Mouse (Mus musculus) hindbrain, embryonic 14.5 days (tissue): ENCODE results near the gene Sgf29. TPM values are rescaled to one million over a fixed set of nuclear protein-coding genes. Genes with fewer than 3 reads are reported as not detected.

Experiments
- ATAC-seq: fragments of 200-750 bp; cut with Nextera tagmentation; 2 replicates; pipeline ENCODE4 v1.8.0; 2017; ENCODE audit warnings: moderate number of reproducible peaks, mild to moderate bottlenecking, moderate TSS enrichment, moderate library complexity; ENCODE audit not compliant: low FRiP score
- DNase-seq: peaks from one replicate; pipeline ENCODE4 v3.0.0-alpha.2; 2015; ENCODE audit warnings: low spot score
- H3K27ac ChIP-seq: fragments of 300-500 bp; sonication (generic); 2 replicates; pipeline ENCODE4 v1.5.1; 2014; ENCODE audit warnings: mild to moderate bottlenecking, moderate library complexity
- H3K27me3 ChIP-seq: fragments of 300-500 bp; sonication (generic); 2 replicates; pipeline ENCODE4 v1.6.1; 2014; ENCODE audit warnings: mild to moderate bottlenecking, low read length, mixed read lengths; ENCODE audit not compliant: control insufficient read depth, insufficient read depth
- H3K36me3 ChIP-seq: fragments of 300-500 bp; sonication (generic); replicated peaks from 2 replicates; pipeline ENCODE4 v1.6.1; 2014; ENCODE audit not compliant: control insufficient read depth, insufficient read depth
- H3K4me1 ChIP-seq: fragments of 300-500 bp; sonication (generic); replicated peaks from 2 replicates; pipeline ENCODE4 v1.6.1; 2014; ENCODE audit warnings: antibody characterized with exemption, low read length, mixed read lengths; ENCODE audit not compliant: control insufficient read depth, insufficient read depth
- H3K4me2 ChIP-seq: fragments of 300-500 bp; sonication (generic); replicated peaks from 2 replicates; pipeline ENCODE4 v1.6.1; 2014; ENCODE audit warnings: mild to moderate bottlenecking, moderate library complexity
- H3K4me3 ChIP-seq: fragments of 300-500 bp; sonication (generic); replicated peaks from 2 replicates; pipeline ENCODE4 v1.5.1; 2014; ENCODE audit warnings: mild to moderate bottlenecking, low read length
- H3K9ac ChIP-seq: fragments of 300-500 bp; sonication (generic); 2 replicates; pipeline ENCODE4 v1.6.1; 2014
- H3K9me3 ChIP-seq: fragments of 300-500 bp; sonication (generic); 2 replicates; pipeline ENCODE4 v1.6.1; 2016; ENCODE audit warnings: low read length; ENCODE audit not compliant: control insufficient read depth
- WGBS: fragments of 180-500 bp; shearing (Covaris S2); extraction: QIAGEN DNeasy Blood & Tissue Kit; methylation state at CpG from one replicate; pipeline ENCODE4 v1.1.7; 2014; 5-methylcytosine and 5-hydroxymethylcytosine counted together
- polyA plus RNA-seq: library from polyadenylated mRNA; unstranded; fragments of >200 nt; fragmentation: Nextera tagmentation; extraction: Ambion mirVana; gene quantifications from 2 replicates; pipeline ENCODE4 v1.2.1, GENCODE M21; 2014

Gene Sgf29
- polyA plus RNA-seq, 1 experiment from 2014 or later, result 61.1 TPM

DNA sequence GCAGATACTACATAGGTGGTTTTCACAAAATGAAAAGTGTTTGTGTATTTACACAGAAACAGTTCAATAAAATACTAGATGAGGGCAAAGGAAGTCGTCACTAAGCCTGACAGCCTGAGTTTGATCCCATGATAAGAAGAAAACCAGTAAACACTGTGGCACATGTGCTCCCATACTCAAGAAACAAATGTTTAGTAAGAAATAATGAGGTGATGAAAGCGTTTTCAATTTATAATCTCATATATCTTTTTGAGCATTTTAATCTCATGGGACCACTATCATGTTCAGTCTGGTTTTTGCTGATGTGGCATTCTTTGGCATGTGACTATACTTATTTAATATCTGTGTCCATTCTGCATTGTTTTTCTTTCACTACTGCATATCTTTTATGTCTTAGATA is 4.9 kb downstream of the Sgf29 start:
- no peak overlapping the region for H3K4me3 ChIP-seq
- peaks cover 5% of the 10 kb centered on the region; the same call in 1 of the 2 replicates for H3K4me1 ChIP-seq
- H3K36me3 ChIP-seq, result no peaks in the 10 kb centered on the region
- WGBS, result 84% methylated on average over 2 of the region's 2 CpGs
- H3K9me3 ChIP-seq, result no peaks in the 10 kb centered on the region
- H3K27ac ChIP-seq, result no peak overlapping the region
- no peak for ATAC-seq
- H3K27me3 ChIP-seq, result no peaks in the 10 kb centered on the region
- no peak overlapping the region for H3K4me2 ChIP-seq
- no peak for DNase-seq
- H3K9ac ChIP-seq, result no peak overlapping the region

DNA sequence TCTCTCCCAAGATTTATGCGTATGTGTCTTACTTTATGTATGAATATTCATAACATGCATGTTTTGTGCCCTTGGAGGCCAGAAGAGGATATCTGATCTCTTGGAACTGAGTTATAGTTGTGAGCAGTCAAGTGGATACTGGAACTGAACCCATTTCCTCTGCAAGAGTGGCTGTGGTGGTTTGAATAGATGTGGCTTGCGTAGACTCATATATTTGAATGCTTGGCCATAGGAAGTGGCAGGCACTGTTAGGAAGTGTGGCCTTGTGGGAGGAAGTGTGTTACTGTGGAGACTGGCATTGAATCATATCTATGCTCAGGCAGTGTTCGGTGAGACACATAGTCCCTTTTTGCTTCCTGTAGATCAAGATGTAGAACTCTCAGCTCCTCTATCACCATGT is 6.6 kb downstream of the Sgf29 start:
- Histone ChIP-seq H3K27ac (no peak overlapping the region), H3K9ac (no peak overlapping the region), H3K27me3 (no peaks in the 10 kb centered on the region), H3K4me2 (no peak overlapping the region), H3K36me3 (no peaks in the 10 kb centered on the region), H3K9me3 (no peaks in the 10 kb centered on the region), H3K4me1 (no peaks in the 10 kb centered on the region), H3K4me3 (no peak overlapping the region)
- WGBS, result 91% methylated on average over 3 of the region's 3 CpGs
- DNase-seq (no peak), ATAC-seq (no peak)

- WGBS, result 87% methylated on average over 1 of the region's 1 CpGs
- no peak overlapping the region for H3K4me2 ChIP-seq
- no peak for DNase-seq
- no peak overlapping the region for H3K9ac ChIP-seq
- peaks cover 13% of the 10 kb centered on the region; the same call in 1 of the 2 replicates for H3K36me3 ChIP-seq
- H3K27ac ChIP-seq, result no peak overlapping the region
- ATAC-seq, result no peak
- H3K27me3 ChIP-seq, result no peaks in the 10 kb centered on the region
- H3K9me3 ChIP-seq, result no peaks in the 10 kb centered on the region
- no peaks in the 10 kb centered on the region for H3K4me1 ChIP-seq
- no peak overlapping the region for H3K4me3 ChIP-seq
These were observed 8.4 kb downstream of the Sgf29 start for GRCm38 (mm10) chr7:126657522-126657921.

DNA sequence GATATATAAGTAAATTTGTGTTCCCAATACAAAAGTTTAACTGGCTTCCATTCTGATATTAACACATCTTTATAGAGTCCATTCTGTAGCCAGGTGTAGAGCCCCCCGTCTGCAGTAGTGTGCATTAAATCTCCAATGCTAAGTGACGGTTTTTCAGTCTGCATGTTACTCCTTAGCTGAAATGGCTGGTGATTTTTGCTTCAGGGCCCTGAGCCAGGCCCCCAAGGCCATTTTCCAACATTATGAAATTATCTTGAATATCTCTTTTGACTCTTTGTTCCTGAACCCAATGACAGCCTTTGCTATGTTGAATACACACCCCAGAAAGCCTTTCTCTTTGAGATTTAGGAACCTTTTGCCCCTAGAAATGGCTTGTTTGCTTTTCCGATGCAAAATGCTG is 10.7 kb downstream of the Sgf29 start:
- Histone ChIP-seq H3K9me3 (no peaks in the 10 kb centered on the region), H3K27ac (no peak overlapping the region), H3K4me2 (no peak overlapping the region), H3K27me3 (no peaks in the 10 kb centered on the region), H3K36me3 (peaks cover 33% of the 10 kb centered on the region), H3K4me1 (no peaks in the 10 kb centered on the region), H3K4me3 (no peak overlapping the region), H3K9ac (no peak overlapping the region)
- WGBS, result 89% methylated on average over 3 of the region's 3 CpGs
- ATAC-seq (no peak), DNase-seq (no peak)

DNA sequence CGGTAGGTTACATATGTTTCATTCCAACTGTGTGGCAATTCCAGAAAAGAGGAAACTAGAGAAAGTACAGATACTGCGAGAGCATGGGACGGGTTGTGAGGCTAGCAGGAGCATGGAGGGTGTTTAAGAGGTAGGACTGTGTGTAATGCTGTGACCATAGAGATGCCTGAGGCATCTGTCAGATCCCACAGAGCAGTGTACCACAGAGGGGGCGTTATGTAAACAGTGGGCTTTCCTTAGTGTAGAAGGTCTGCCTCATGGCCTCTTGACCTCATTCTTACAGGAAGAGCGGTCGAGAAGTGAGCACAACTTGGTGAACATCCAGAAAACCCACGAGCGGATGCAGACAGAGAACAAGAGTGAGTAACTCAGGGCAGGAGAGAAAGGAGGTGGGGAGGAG is 14.5 kb downstream of the Sgf29 start:
- H3K27ac ChIP-seq, result no peak overlapping the region
- WGBS, result 79% methylated on average over 8 of the region's 8 CpGs
- no peak for ATAC-seq

GRCm38 (mm10) chr7:126665269-126665668 is 16.2 kb downstream of the Sgf29 start:
- Histone ChIP-seq H3K9ac (no peak overlapping the region), H3K4me3 (no peak overlapping the region), H3K27me3 (no peaks in the 10 kb centered on the region), H3K4me1 (no peaks in the 10 kb centered on the region), H3K9me3 (no peaks in the 10 kb centered on the region), H3K27ac (no peak overlapping the region), H3K36me3 (peaks cover 53% of the 10 kb centered on the region), H3K4me2 (no peak overlapping the region)
- DNase-seq (no peak), ATAC-seq (no peak)
- WGBS, result 94% methylated on average over 3 of the region's 3 CpGs

More for the DNA sequence above, 14.5 kb downstream of the Sgf29 start:
- peaks cover 47% of the 10 kb centered on the region for H3K36me3 ChIP-seq
- H3K4me3 ChIP-seq, result no peak overlapping the region
- no peaks in the 10 kb centered on the region for H3K9me3 ChIP-seq
- no peak for DNase-seq
- no peak overlapping the region for H3K4me2 ChIP-seq
- no peak overlapping the region for H3K9ac ChIP-seq
- no peaks in the 10 kb centered on the region for H3K4me1 ChIP-seq
- no peaks in the 10 kb centered on the region for H3K27me3 ChIP-seq

DNA sequence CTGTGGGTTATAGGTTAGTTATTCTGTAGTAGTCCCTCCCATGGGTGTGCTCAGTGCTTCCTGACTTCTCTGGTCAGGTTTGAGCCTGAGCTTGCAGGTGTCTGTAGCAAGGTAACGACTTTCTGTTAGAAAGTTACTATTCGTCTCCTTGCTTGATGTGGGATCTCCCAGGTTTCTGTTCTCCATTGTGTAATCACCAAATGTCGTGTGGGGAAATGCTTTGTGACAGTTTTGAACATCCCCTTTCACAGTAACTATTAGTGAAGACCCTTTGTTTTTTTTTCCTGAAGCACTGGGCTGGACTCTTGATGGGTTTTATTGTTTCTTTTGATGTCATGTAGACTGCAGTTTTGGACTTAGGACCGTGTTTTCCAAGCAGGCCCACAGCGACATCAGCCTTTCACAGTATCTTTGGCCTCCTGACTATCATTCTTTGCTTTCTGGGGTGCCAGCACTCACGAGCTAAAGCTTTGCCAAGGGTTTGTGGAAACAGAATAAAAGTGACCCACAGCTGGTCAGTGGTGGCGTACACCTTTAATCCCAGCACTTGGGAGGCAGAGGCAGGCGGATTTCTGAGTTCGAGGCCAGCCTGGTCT is 18.5 kb downstream of the Sgf29 start:
- ATAC-seq (no peak), DNase-seq (no peak)
- H3K4me2 ChIP-seq, result no peak overlapping the region
- 90% methylated on average over 9 of the region's 9 CpGs for WGBS
- H3K9me3 ChIP-seq, result no peaks in the 10 kb centered on the region
- H3K4me3 ChIP-seq, result no peak overlapping the region
- H3K36me3 ChIP-seq, result peaks cover 55% of the 10 kb centered on the region
- H3K27ac ChIP-seq, result no peak overlapping the region
- no peaks in the 10 kb centered on the region for H3K27me3 ChIP-seq
- H3K9ac ChIP-seq, result no peak overlapping the region
- no peaks in the 10 kb centered on the region for H3K4me1 ChIP-seq

DNA sequence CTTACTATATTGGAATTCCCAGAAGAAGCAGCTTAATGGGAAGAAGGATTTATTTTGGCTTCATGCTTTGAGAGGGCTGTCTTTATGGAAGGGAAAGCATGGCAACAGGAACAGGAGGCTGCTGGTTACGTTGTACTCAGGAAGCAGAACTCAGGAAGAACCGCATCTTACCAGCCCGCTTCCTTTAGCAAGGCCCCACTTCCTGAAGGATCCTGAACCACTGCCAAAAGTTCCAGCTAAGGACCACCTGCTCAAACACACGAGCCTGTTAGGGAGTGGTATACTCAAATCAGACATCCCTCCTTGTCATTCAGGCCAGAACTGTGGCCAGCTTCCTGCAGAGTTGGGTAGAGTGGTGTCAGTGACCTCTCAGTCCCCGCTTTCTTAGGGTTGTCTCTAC is 19.3 kb downstream of the Sgf29 start:
- ATAC-seq, result no peak
- no peak overlapping the region for H3K4me3 ChIP-seq
- no peak overlapping the region for H3K9ac ChIP-seq
- 85% methylated on average over 5 of the region's 5 CpGs for WGBS
- no peaks in the 10 kb centered on the region for H3K9me3 ChIP-seq
- H3K4me2 ChIP-seq, result no peak overlapping the region
- no peak for DNase-seq
- H3K27ac ChIP-seq, result no peak overlapping the region
- no peaks in the 10 kb centered on the region for H3K4me1 ChIP-seq
- peaks cover 58% of the 10 kb centered on the region for H3K36me3 ChIP-seq
- no peaks in the 10 kb centered on the region for H3K27me3 ChIP-seq

- Histone ChIP-seq H3K9me3 (no peaks in the 10 kb centered on the region), H3K4me2 (no peak overlapping the region), H3K27me3 (no peaks in the 10 kb centered on the region), H3K4me3 (no peak overlapping the region), H3K4me1 (no peaks in the 10 kb centered on the region), H3K27ac (no peak overlapping the region), H3K36me3 (peaks cover 41% of the 10 kb centered on the region), H3K9ac (no peak overlapping the region)
- DNase-seq (no peak), ATAC-seq (no peak)
- 94% methylated on average over 3 of the region's 3 CpGs for WGBS
These were observed 21.0 kb downstream of the Sgf29 start for GRCm38 (mm10) chr7:126670152-126670551.

- Histone ChIP-seq H3K9ac (no peak overlapping the region), H3K27ac (no peak overlapping the region), H3K9me3 (no peaks in the 10 kb centered on the region), H3K4me1 (no peaks in the 10 kb centered on the region), H3K4me2 (no peak overlapping the region), H3K36me3 (peaks cover 40% of the 10 kb centered on the region), H3K27me3 (no peaks in the 10 kb centered on the region), H3K4me3 (no peak overlapping the region)
- WGBS, result 97% methylated on average over 9 of the region's 9 CpGs
- DNase-seq (no peak), ATAC-seq (no peak)
These were observed 23.0 kb downstream of the Sgf29 start for GRCm38 (mm10) chr7:126672111-126672510.
